Mouse (Mus musculus) left cerebral cortex, postnatal 10 days (tissue): ENCODE measurements at regions not wholly inside any gene's neighbourhood (a gene's known extent, or its start where the extent isn't known, plus 50 kb on each side); places are given as distances from the start of the nearest gene placed in this dataset.

Experiments
- DNase-seq, 2 experiments: peaks; one replicate each; pipeline ENCODE4 v3.0.0; 2021 to 2022; ENCODE audit warnings: low spot score in 2 of 2, mixed read lengths in 1 of 2; ENCODE audit errors: extremely low spot score in 1 of 2
- intact Hi-C: fragments of 180-260 bp; cut with DNase I; formaldehyde crosslinking; loops from one replicate; pipeline ENCODE4 v1.15.1; 2025

DNA sequence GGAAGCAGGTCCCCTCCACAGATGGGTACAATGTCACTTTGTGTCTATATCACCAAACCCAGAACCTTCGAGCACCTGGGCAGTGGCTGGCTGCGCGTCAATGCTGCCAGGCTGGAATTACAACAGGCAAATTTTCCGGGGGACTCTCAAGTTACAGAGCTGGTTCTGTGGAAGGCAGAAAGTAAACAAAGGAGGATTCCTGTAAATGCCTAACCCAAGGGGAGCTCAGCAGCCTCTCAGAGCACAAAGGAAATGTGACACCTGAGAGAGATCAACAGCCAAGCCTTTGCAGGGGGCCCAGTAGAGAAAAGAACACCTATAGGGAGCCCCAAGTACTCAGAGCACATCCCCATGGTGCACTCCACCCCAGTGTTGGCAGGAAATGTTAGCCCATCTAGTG, 70.7 kb downstream of the Setd4 start:
- intact Hi-C loops = no loop called here
- no peak for DNase-seq

- DNase-seq = no peak
- intact Hi-C loops = no loop called here
Observed at GRCm38 (mm10) chr16:93531937-93532336, 71.9 kb downstream of the Setd4 start.

- intact Hi-C loops = no loop called here
- no peak for DNase-seq
Observed at GRCm38 (mm10) chr16:93522485-93522884, 81.4 kb downstream of the Setd4 start.

DNA sequence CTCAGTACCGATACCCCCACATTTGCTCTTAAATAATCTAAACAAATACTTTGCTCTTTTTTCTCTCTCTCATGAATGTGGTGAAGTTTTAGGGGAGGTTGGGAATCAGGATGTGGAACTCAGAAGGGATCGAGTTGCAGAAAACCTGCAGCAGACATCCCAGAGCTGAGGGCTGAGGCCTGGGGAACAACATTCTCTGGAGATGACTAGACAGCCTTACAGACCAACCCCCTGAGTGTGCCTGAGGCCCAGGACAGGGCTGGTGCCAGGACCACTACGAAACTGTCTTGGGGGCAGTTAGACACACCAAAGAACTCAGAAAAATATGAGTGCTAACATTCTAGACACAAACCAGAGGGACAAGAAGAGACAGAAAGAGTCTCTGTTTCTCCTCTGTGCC, 83.4 kb downstream of the Setd4 start:
- intact Hi-C loops = no loop called here
- no peak for DNase-seq

DNA sequence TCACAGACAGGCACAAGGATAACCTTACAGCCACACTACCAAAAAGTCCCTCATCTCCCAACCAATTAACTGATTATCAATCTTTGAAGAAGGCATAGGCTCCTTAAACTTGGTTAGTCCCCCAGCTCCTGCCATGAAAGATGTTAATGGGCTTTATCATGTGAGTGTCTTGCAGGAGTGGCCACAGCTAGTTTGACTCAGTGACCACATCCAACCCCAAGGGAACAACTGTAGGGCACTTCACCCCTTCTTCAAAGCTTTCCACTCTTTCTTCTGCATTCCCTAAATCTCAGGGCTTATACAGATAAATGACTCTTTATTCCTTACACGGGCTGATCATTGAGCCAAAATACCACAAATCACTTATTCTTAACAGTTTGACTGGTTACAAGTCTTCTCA, 85.2 kb downstream of the Setd4 start:
- no peak for DNase-seq
- intact Hi-C loops = no loop called here

GRCm38 (mm10) chr16:93516793-93517192, 87.1 kb downstream of the Setd4 start:
- intact Hi-C loops = no loop called here
- DNase-seq = no peak

DNA sequence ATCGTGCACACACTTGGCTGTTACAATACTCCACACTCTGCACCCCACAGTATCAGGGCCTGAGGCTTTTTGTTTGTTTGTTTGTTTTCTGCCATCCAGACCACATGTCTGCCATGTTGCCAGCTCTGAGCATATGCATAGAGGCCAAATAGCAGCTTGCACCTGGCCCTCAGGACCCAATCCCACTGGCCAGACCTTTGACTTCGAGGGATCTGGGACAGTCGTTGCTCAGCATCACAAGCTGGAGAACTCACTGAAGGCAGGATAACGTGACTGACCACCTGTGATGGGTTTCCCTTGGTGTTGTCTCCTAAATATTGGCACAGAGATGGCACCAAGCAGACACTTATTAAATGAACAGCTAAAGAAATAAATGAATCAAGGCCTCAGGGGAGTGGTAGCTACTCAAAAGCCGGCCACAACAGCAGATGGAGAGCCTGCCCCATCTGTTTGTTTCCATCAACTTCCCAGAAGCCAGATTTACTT, 88.4 kb downstream of the Setd4 start:
- no peak for DNase-seq

GRCm38 (mm10) chr16:93513616-93514041, 90.2 kb downstream of the Setd4 start:
- no peak for DNase-seq
- intact Hi-C loops = no loop called here

More for the DNA sequence above, 88.4 kb downstream of the Setd4 start:
- intact Hi-C loops = no loop called here

- intact Hi-C loops = no loop called here
- DNase-seq = no peak
Observed at GRCm38 (mm10) chr16:93511988-93512387, 91.9 kb downstream of the Setd4 start.

DNA sequence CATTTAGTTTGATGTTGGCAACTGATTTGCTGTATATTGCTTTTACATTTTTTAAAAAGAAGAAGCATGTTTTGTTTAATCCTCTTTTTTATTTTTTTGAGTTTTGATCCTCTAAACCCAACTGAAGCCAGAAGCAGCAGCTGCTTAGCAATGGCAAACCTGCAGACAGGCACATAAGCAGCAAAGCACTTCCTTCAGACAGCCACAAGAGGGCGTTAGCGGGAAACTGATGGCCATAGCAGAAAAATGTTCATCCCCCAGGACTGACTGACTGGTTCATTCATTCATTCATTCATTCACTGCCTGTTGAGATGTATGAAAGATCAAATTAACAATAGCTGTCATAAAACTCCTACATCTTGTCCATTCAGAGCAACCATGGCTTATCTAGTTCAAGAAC, 92.3 kb downstream of the Setd4 start:
- intact Hi-C loops = no loop called here
- no peak for DNase-seq

DNA sequence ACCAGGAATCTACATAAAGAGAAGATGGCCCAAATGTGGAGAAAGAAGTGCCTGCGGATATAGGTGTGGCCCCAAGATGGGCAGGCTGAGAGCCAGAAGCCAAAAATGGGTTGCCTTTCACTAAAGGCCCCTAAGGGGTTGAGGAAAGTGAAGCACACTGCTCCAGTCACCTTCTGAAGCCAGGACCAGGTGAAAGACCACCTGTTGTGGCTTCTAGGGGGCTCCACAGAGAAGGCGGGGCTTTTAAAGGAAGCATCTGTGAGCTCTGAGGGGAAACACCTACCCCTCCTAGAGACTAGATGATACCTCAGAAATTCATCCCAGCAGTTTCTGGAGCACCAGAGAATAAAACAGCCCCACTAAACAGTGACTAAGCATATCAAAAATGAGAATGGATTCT, 105.1 kb downstream of the Setd4 start:
- intact Hi-C loops = no loop called here
- DNase-seq = no peak

DNA sequence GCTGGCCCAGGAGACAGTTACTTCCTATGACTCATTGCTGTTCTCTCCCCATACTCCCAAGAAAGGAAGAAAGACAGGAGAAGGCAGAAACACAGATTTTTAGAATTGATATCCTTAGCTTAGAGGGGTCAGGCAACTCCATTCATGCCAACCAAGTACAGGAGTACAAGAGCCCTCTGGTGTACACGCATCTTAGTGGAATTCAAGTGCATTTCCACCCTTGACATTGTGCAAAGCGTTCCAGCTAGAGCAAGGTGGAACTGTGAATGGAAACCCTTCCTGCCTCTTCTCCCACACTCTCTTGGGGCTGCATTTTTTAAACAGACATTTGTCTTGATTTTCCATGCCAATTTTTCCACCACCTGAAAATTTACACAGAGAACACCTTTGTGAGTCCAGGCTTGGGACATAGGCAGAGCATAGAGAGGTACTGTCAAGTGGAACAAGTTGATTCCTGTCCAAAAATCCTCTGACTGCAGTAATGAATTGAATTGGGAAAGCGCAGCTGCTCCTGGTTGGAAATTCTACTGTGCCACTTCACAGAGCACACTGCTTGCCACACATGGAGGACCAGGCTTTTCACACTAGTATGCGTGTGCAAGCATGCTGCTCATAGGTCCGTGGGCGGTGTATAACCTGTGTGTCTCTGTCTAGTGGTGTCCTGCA, 110.4 kb downstream of the Setd4 start:
- intact Hi-C loops = no loop called here
- no peak for DNase-seq

GRCm38 (mm10) chr16:93486646-93487550, 117.0 kb downstream of the Setd4 start:
- no peak for DNase-seq
- intact Hi-C loops = no loop called here

- intact Hi-C loops = loop anchor here (10.0 kb wide), 1 partner anchor 105 kb away; no protein-coding TSS in a partner anchor
- DNase-seq = no peak
Observed at GRCm38 (mm10) chr16:93469957-93470356, 133.9 kb downstream of the Setd4 start.

GRCm38 (mm10) chr16:93465741-93466140, 138.1 kb downstream of the Setd4 start:
- intact Hi-C loops = loop anchor here (10.0 kb wide), 1 partner anchor 109 kb away; no protein-coding TSS in a partner anchor
- no peak for DNase-seq

- intact Hi-C loops = loop anchor here (10.0 kb wide), 1 partner anchor 110 kb away; no protein-coding TSS in a partner anchor
- no peak for DNase-seq
Observed at GRCm38 (mm10) chr16:93464898-93465297, 139.0 kb downstream of the Setd4 start.

GRCm38 (mm10) chr16:93463405-93463804, 140.5 kb downstream of the Setd4 start:
- intact Hi-C loops = loop anchor here (10.0 kb wide), 1 partner anchor 111 kb away; no protein-coding TSS in a partner anchor
- no peak for DNase-seq

GRCm38 (mm10) chr16:93462286-93462610, 141.6 kb downstream of the Setd4 start:
- intact Hi-C loops = loop anchor here (10.0 kb wide), 1 partner anchor 113 kb away; no protein-coding TSS in a partner anchor
- no peak for DNase-seq

DNA sequence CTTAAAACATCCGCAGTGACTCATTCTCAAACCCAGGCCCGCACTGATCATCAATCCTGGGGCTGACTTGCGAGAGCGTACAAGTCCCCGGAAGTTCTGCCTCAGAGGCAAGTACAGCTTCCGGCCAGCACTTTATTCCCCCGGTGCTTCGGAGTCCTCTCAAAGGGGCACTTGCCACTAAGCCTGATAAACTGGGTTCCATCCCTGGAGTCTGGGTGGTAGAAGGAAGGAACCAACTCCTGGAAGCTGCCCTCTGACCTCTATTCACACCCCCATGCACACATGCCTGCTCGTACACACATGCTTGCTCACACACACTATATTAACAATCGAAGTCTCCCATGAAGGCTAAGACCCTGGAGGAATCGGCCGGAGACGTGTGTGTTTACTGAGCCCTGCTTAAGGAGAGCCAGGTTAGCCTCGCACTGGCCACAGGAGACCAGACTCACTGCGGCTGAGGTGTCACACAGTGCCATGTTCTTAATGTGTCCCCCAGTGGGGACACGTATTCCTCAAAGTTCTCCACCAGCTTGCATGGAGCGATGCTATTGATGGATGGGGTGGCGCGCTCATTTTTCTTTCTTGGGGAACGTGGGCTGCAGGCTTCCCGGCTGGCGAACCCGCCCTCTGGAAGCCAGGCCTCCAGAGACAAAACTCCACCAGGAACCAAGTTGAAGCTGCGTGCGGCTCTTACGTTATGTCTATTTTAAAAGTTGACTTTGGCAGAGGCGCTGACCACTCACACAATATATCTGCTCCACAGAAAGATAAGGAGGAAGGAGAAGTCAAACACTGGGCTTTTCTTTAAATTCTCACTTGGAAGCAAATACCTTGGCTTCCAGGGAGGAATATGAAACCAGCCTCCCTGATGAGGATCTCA, 142.2 kb downstream of the Setd4 start:
- intact Hi-C loops = loop anchor here (10.0 kb wide), 1 partner anchor 113 kb away; no protein-coding TSS in a partner anchor
- DNase-seq = no peak
